Mouse (Mus musculus): ENCODE measurements around the gene Sp6.

DNA sequence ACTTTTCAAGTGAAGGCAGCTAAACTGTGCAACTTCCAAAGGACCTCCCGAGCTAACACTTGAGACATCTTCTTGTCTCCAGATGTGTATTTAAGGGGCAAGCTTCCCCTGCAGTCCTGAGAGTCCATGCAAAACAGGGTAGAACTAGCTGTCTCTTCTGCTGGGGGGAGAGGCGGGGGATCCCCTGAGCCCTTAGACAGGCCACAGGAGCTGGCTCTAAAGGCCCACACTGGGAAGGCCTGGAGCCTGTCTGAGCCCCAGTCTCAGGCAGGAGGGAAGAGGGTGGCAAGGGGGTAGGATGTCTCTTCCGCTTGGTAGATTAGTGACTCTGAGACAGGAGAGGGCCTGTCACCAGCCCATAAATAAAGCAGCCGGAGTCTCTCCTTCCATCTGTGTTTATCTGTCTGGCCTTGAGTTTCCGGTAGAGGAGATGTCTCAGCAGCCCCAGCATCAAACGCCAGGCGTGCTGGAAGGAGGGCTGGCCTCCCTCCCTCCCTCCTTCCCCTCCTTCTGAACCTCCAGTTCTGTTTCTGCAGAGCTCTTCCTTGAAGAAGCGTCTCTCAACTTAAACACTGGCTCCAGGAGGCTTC, 20.4 kb upstream of the Sp6 start:
- TF ChIP-seq NRF1 (IDR thresholded peaks at IDR 0.05; ENCODE audit: low read depth, low read length): no peak
- peak; percentile 21; the same call in 1 of the 2 replicates for TF ChIP-seq MAFK (IDR thresholded peaks at IDR 0.05; ENCODE audit: insufficient replicate concordance, low read length)
- peak; percentile 94 for TF ChIP-seq TBP (conservative IDR thresholded peaks at IDR 0.05; ENCODE audit: low read depth, low read length)
- peak; percentile 69 for TF ChIP-seq POLR2A (IDR thresholded peaks at IDR 0.05; ENCODE audit: low read depth, low read length)
- TF ChIP-seq JUN (IDR thresholded peaks at IDR 0.05; ENCODE audit: insufficient read depth, low read depth, low read length): no peak
- TF ChIP-seq ZC3H11A (IDR thresholded peaks at IDR 0.05; ENCODE audit: low read depth, low read length): no peak
- TF ChIP-seq KAT2A (IDR thresholded peaks at IDR 0.05; ENCODE audit: insufficient replicate concordance, low read length): no peak
- peak; percentile 70; the same call in 1 of the 2 replicates for TF ChIP-seq TCF12 (IDR thresholded peaks at IDR 0.05; ENCODE audit: low read depth, low read length)
- peak; percentile 74 for TF ChIP-seq ETS1 (conservative IDR thresholded peaks at IDR 0.05; ENCODE audit: low read depth, low read length)
- TF ChIP-seq CTCF (conservative IDR thresholded peaks at IDR 0.05 in 1 of 2, IDR thresholded peaks at IDR 0.05 in 1 of 2; ENCODE audit: low read depth in 2 of 2, low read length in 2 of 2): no peak
- no peak for TF ChIP-seq E2F4 (IDR thresholded peaks at IDR 0.05; ENCODE audit: insufficient replicate concordance, low read depth, low read length)
